Mouse (Mus musculus): ENCODE data around the gene Tmem106a. TPM values are rescaled to one million over a fixed set of nuclear protein-coding genes. Genes with fewer than 3 reads are reported as not detected.
"Not testable (repeated sequence)": the region's sequence is repeated elsewhere in the genome, so short reads cannot be mapped to it uniquely, and the experiment has no call there.

Gene Tmem106a
- polyA plus RNA-seq, 1 experiment, result 510 TPM

GRCm38 (mm10) chr11:101556954-101557353 is 25.1 kb upstream of the Tmem106a start:
- no peak for TF ChIP-seq CTCF (IDR thresholded peaks at IDR 0.05; ENCODE audit: low read depth, low read length)
- TF ChIP-seq POLR2A (IDR thresholded peaks at IDR 0.05; ENCODE audit: borderline replicate concordance, low read depth, low read length), result no peak

GRCm38 (mm10) chr11:101562391-101562790 is 19.7 kb upstream of the Tmem106a start:
- no peak for TF ChIP-seq POLR2A (IDR thresholded peaks at IDR 0.05; ENCODE audit: borderline replicate concordance, low read depth, low read length)
- TF ChIP-seq CTCF (IDR thresholded peaks at IDR 0.05; ENCODE audit: low read depth, low read length), result peak; percentile 41; the same call in 1 of the 2 replicates
- no peak overlapping the region for H3K27ac ChIP-seq (ENCODE audit: insufficient read depth, low read depth, low read length)
- H3K4me3 ChIP-seq (ENCODE audit: insufficient read depth, low read length), result no peak overlapping the region
- peaks cover 12% of the 10 kb centered on the region for H3K4me1 ChIP-seq (ENCODE audit: control insufficient read depth, insufficient read depth, low read length)

More at GRCm38 (mm10) chr11:101556954-101557353, 25.1 kb upstream of the Tmem106a start:
- no peak overlapping the region for H3K4me3 ChIP-seq (ENCODE audit: insufficient read depth, low read length)
- H3K4me1 ChIP-seq (ENCODE audit: control insufficient read depth, insufficient read depth, low read length), result peaks cover 20% of the 10 kb centered on the region
- no peak overlapping the region for H3K27ac ChIP-seq (ENCODE audit: insufficient read depth, low read depth, low read length)

- no peak overlapping the region for H3K27ac ChIP-seq (ENCODE audit: insufficient read depth, low read depth, low read length)
- H3K4me3 ChIP-seq (ENCODE audit: insufficient read depth, low read length), result no peak overlapping the region
- peaks cover 8% of the 10 kb centered on the region; the same call in 1 of the 2 replicates for H3K4me1 ChIP-seq (ENCODE audit: control insufficient read depth, insufficient read depth, low read length)
- no peak for TF ChIP-seq POLR2A (IDR thresholded peaks at IDR 0.05; ENCODE audit: borderline replicate concordance, low read depth, low read length)
- no peak for TF ChIP-seq CTCF (IDR thresholded peaks at IDR 0.05; ENCODE audit: low read depth, low read length)
Measured at GRCm38 (mm10) chr11:101568421-101568820, 13.6 kb upstream of the Tmem106a start.

DNA sequence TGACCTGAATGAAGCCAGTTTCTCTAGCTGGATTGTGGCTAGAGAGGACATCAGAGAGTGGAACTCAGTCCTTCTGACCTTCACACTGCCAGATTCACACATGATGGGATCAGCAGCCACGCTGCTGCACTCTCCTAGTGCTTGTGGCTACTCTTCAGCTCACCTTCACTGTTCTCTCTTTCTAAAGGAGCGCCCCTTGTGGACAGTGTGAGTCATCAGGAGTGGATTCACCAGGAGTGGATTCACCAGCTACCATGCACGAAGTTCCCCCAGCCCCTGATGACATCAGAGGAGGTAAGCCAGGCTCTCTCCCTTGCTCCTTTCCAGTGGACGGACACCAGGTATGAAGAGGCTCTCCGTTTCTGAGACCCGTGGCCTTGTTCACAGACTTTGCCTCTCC is 5.9 kb upstream of the Tmem106a start:
- TF ChIP-seq CTCF (IDR thresholded peaks at IDR 0.05; ENCODE audit: low read depth, low read length) (no peak), POLR2A (IDR thresholded peaks at IDR 0.05; ENCODE audit: borderline replicate concordance, low read depth, low read length) (no peak)
- no peak overlapping the region for H3K4me3 ChIP-seq (ENCODE audit: insufficient read depth, low read length)
- H3K4me1 ChIP-seq (ENCODE audit: control insufficient read depth, insufficient read depth, low read length), result peaks cover 32% of the 10 kb centered on the region
- H3K27ac ChIP-seq (ENCODE audit: insufficient read depth, low read depth, low read length), result no peak overlapping the region

DNA sequence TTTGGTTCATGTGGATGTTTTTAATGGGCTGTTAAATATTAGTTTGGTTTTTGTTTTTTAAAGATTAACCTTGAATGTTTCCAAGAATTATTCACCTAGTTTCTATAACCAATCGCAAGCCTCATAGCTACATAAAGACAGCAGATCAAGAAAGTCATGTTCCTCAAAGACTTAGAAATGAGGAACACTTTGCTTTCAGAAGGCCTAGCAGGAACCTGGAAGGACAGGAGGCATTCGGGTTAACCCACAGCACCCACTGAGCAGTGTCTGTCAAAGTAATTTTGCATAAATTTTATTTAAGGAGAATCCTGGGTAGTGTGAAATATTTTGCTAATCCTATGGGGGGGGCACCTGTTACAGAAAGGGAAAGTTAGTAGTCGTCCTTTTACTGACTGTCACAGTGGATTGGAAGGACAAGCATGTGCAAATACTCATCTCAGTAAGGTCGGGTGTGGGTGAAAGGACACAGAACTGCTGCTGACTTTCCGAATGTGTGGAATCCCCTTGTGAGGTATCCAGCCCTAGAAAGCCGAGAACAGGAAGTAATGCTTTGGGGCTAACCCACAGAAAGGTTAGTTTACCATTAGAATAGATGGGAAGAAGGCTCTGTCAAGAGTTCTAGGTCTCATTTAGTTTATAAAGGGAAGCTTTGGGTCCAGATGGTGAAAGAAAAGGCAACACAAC is 819 bp upstream of the Tmem106a start:
- Histone ChIP-seq H3K27ac (ENCODE audit: insufficient read depth, low read depth, low read length) (peak overlapping the region; percentile 91), H3K4me3 (ENCODE audit: insufficient read depth, low read length) (no peak overlapping the region)
- TF ChIP-seq POLR2A (IDR thresholded peaks at IDR 0.05; ENCODE audit: borderline replicate concordance, low read depth, low read length) (no peak), CTCF (IDR thresholded peaks at IDR 0.05; ENCODE audit: low read depth, low read length) (no peak)

DNA sequence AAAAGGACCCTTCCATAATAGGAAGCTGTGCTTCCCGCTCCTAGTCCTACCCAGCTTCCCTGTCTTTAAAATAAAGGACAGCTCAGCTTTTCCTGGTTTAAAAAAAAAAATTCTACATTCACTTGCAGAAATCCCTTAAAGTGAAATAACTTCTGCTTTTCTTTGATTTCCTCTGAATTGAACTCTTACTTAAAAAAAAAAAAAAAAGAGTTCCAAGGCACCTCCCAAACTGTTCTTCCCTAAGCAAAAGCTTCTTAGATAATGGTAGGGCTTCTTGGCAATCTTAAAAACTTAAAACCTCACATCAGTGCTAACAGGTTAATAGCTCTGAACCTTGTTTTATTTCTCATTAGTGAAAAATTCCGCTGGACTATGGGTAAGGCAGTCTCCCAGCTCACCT is 1.2 kb downstream of the Tmem106a start:
- peak overlapping the region; percentile 99 for H3K27ac ChIP-seq (ENCODE audit: insufficient read depth, low read depth, low read length)
- peak overlapping the region; percentile 74 for H3K4me3 ChIP-seq (ENCODE audit: insufficient read depth, low read length)
- no peak for TF ChIP-seq CTCF (IDR thresholded peaks at IDR 0.05; ENCODE audit: low read depth, low read length)
- TF ChIP-seq POLR2A (IDR thresholded peaks at IDR 0.05; ENCODE audit: borderline replicate concordance, low read depth, low read length), result no peak
- H3K4me1 ChIP-seq (ENCODE audit: control insufficient read depth, insufficient read depth, low read length), result peaks cover 58% of the 10 kb centered on the region

More for the DNA sequence above, 819 bp upstream of the Tmem106a start:
- H3K4me1 ChIP-seq (ENCODE audit: control insufficient read depth, insufficient read depth, low read length), result peaks cover 44% of the 10 kb centered on the region

- peaks cover 60% of the 10 kb centered on the region for H3K4me1 ChIP-seq (ENCODE audit: control insufficient read depth, insufficient read depth, low read length)
- not testable (repeated sequence) for H3K27ac ChIP-seq (ENCODE audit: insufficient read depth, low read depth, low read length); H3K4me3 ChIP-seq (ENCODE audit: insufficient read depth, low read length)
Measured at GRCm38 (mm10) chr11:101585031-101585430, 3.0 kb downstream of the Tmem106a start.

DNA sequence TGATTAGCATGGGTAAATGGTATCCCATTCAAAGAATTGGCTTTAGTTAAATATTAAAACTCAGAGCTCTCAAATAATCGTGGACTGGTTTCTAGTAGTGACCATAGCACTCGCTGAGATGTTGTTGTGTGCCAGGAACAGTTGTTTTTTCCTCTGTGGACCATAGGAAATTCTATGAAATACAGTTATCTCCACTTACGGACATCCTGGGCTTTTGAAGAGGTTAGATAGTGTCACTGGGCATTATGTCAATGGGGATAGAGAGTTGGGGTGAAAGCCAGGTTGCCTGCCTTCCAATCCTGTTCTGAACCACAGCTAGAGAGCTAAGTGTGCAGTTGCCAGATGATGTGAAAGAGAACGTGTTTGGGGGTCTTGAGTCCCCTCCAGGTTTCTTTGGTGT is 3.8 kb downstream of the Tmem106a start:
- H3K27ac ChIP-seq (ENCODE audit: insufficient read depth, low read depth, low read length), result peak overlapping the region; percentile 90
- peaks cover 54% of the 10 kb centered on the region for H3K4me1 ChIP-seq (ENCODE audit: control insufficient read depth, insufficient read depth, low read length)
- H3K4me3 ChIP-seq (ENCODE audit: insufficient read depth, low read length), result no peak overlapping the region
- TF ChIP-seq POLR2A (IDR thresholded peaks at IDR 0.05; ENCODE audit: borderline replicate concordance, low read depth, low read length) (no peak), CTCF (IDR thresholded peaks at IDR 0.05; ENCODE audit: low read depth, low read length) (no peak)

DNA sequence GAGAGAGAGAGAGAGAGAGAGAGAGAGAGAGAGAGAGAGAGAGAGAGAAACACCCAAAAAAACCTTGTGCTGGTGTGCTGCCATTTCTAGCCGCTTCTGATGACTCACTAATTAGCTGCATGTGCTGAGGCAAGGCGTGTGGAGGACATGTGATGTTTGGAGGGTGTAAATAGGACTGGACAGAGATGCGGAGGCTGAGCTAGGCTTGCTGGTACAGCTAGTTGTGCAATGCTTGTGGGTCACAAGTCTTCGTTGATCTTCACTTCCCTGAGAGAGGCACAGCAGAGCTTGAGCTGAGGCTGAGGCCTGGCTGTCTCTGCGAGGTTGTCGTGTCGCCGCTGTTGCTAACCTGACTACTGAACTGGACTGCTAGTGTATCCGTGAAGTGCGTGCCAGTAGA is 5.6 kb downstream of the Tmem106a start:
- peaks cover 46% of the 10 kb centered on the region for H3K4me1 ChIP-seq (ENCODE audit: control insufficient read depth, insufficient read depth, low read length)
- H3K4me3 ChIP-seq (ENCODE audit: insufficient read depth, low read length), result peak overlapping the region; percentile 40
- peak overlapping the region; percentile 99 for H3K27ac ChIP-seq (ENCODE audit: insufficient read depth, low read depth, low read length)
- TF ChIP-seq POLR2A (IDR thresholded peaks at IDR 0.05; ENCODE audit: borderline replicate concordance, low read depth, low read length) (no peak), CTCF (IDR thresholded peaks at IDR 0.05; ENCODE audit: low read depth, low read length) (no peak)

- TF ChIP-seq CTCF (IDR thresholded peaks at IDR 0.05; ENCODE audit: low read depth, low read length) (no peak), POLR2A (IDR thresholded peaks at IDR 0.05; ENCODE audit: borderline replicate concordance, low read depth, low read length) (no peak)
- Histone ChIP-seq H3K27ac (ENCODE audit: insufficient read depth, low read depth, low read length) (peak overlapping the region; percentile 64), H3K4me3 (ENCODE audit: insufficient read depth, low read length) (no peak overlapping the region), H3K4me1 (ENCODE audit: control insufficient read depth, insufficient read depth, low read length) (peaks cover 40% of the 10 kb centered on the region)
Measured at GRCm38 (mm10) chr11:101588868-101589267, 6.8 kb downstream of the Tmem106a start.
